Mouse (Mus musculus) forebrain, embryonic 16.5 days (tissue): Measurements from ENCODE around the gene Caln1. TPM values are rescaled to one million over a fixed set of nuclear protein-coding genes. Genes with fewer than 3 reads are reported as not detected.
A peak's percentile ranks its signal among the peaks of the same experiment; 100 is the strongest.

Experiments
- ATAC-seq: fragments of 200-750 bp; cut with Nextera tagmentation; 2 replicates; pipeline ENCODE4 v1.8.0; 2017; ENCODE audit warnings: mild to moderate bottlenecking, moderate library complexity
- H3K27ac ChIP-seq: fragments of 300-500 bp; sonication (generic); 2 replicates; pipeline ENCODE4 v1.5.1; 2014; ENCODE audit warnings: low read length, control low read depth
- H3K27me3 ChIP-seq: fragments of 300-500 bp; sonication (generic); replicated peaks from 2 replicates; pipeline ENCODE4 v1.6.1; 2014; ENCODE audit warnings: low read length; ENCODE audit not compliant: control insufficient read depth, insufficient read depth
- H3K36me3 ChIP-seq: fragments of 300-500 bp; sonication (generic); 2 replicates; pipeline ENCODE4 v1.6.1; 2014; ENCODE audit not compliant: control insufficient read depth, insufficient read depth
- H3K4me1 ChIP-seq: fragments of 300-500 bp; sonication (generic); replicated peaks from 2 replicates; pipeline ENCODE4 v1.6.1; 2014; ENCODE audit warnings: low read length; ENCODE audit not compliant: control insufficient read depth, insufficient read depth
- H3K4me2 ChIP-seq: fragments of 300-500 bp; sonication (generic); 2 replicates; pipeline ENCODE4 v1.6.1; 2014; ENCODE audit warnings: mild to moderate bottlenecking, low read length, control low read depth
- H3K4me3 ChIP-seq: fragments of 300-500 bp; sonication (generic); replicated peaks from 2 replicates; pipeline ENCODE4 v1.5.1; 2014; ENCODE audit warnings: mild to moderate bottlenecking, low read length, control low read depth
- H3K9ac ChIP-seq: fragments of 300-500 bp; sonication (generic); replicated peaks from 2 replicates; pipeline ENCODE4 v1.6.1; 2014; ENCODE audit warnings: low read depth, low read length, control low read depth
- H3K9me3 ChIP-seq: fragments of 300-500 bp; sonication (generic); 2 replicates; pipeline ENCODE4 v1.6.1; 2016; ENCODE audit warnings: low read length; ENCODE audit not compliant: control insufficient read depth
- WGBS: fragments of 180-500 bp; shearing (Covaris S2); extraction: QIAGEN DNeasy Blood & Tissue Kit; methylation state at CpG from one replicate; pipeline ENCODE4 v1.1.7; 2014; 5-methylcytosine and 5-hydroxymethylcytosine counted together
- polyA plus RNA-seq: library from polyadenylated mRNA; unstranded; fragments of >200 nt; fragmentation: Nextera tagmentation; extraction: Ambion mirVana; gene quantifications from 2 replicates; pipeline ENCODE4 v1.2.1, GENCODE M21; 2015

The Caln1 gene
- polyA plus RNA-seq, result 21.2 and 24.4 TPM in 2 replicates

DNA sequence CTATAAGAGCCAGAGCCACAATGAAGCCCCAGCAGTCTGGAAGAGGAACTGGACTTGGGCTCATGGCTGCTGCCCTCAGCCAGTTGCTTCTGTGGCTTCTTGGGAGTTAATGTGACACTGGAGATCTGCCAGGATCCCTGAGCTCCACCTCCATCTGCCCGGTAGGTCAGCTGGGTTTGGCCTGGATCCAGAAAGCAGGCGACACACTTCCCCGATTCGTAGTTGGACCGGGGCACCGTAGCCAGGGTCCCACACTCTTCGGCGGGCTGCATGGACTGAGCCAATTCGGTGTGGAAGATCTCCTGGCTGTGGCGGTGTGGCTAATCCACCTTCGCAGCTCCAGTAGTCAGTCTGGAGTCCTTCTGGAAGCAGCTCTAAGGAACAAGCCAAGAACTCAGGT, at the start of gene Caln1:
TSS of gene Caln1 (plus strand) at position 219 of the 400 bp plus-strand sequence.
- H3K9me3 ChIP-seq, result no peaks in the 10 kb centered on the region
- ATAC-seq, result no peak
- no peak within 1 kb of the TSS for H3K4me2 ChIP-seq
- no peaks in the 10 kb centered on the region for H3K27me3 ChIP-seq
- WGBS, result 50% methylated on average over 11 of the region's 11 CpGs
- H3K9ac ChIP-seq, result no peak within 1 kb of the TSS
- no peak within 1 kb of the TSS for H3K27ac ChIP-seq
- H3K4me3 ChIP-seq, result no peak within 1 kb of the TSS
- no peaks in the 10 kb centered on the region for H3K36me3 ChIP-seq
- H3K4me1 ChIP-seq, result no peaks in the 10 kb centered on the region

DNA sequence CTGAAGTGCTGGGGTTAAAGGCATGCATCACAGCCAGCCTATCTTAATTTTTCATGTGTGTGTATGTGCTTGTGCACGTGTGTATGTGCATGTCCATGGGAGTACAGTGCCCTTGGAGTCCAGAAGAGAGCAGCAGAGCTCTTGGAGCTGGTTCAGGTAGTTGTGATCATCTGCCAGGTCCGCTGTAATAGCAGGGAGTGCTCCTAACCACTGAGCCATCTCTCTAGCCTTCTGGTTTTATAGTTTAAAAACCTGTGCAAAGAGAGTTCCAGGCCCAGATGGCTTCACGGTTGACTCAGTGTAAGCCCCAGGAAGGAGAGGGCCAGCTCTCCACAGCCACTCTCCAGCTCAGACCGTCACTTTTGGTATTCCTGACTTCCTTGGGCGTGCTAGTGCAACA, 49.5 kb upstream of the Caln1 start:
- 91% methylated on average over 5 of the region's 5 CpGs for WGBS
- no peak overlapping the region for H3K9ac ChIP-seq
- ATAC-seq, result no peak
- H3K27ac ChIP-seq, result no peak overlapping the region
- peaks cover 3% of the 10 kb centered on the region; the same call in 1 of the 2 replicates for H3K36me3 ChIP-seq
- 0 out of 2 replicates have a peak, but pooled peaks cover 3% of the 10 kb centered on the region for H3K4me1 ChIP-seq
- no peak overlapping the region for H3K4me2 ChIP-seq
- no peaks in the 10 kb centered on the region for H3K27me3 ChIP-seq
- H3K9me3 ChIP-seq, result peaks cover 3% of the 10 kb centered on the region; the same call in 1 of the 2 replicates
- H3K4me3 ChIP-seq, result no peak overlapping the region

- Histone ChIP-seq H3K4me3 (no peak overlapping the region), H3K27ac (no peak overlapping the region), H3K4me1 (0 out of 2 replicates have a peak, but pooled peaks cover 3% of the 10 kb centered on the region), H3K4me2 (no peak overlapping the region), H3K9ac (no peak overlapping the region), H3K9me3 (peaks cover 3% of the 10 kb centered on the region; the same call in 1 of the 2 replicates), H3K36me3 (peaks cover 3% of the 10 kb centered on the region; the same call in 1 of the 2 replicates), H3K27me3 (no peaks in the 10 kb centered on the region)
- WGBS, result 90% methylated on average over 3 of the region's 3 CpGs
- no peak for ATAC-seq
Observed at GRCm38 (mm10) chr5:130320485-130320884, 48.8 kb upstream of the Caln1 start.

GRCm38 (mm10) chr5:130325486-130325885, 43.8 kb upstream of the Caln1 start:
- H3K36me3 ChIP-seq, result peaks cover 3% of the 10 kb centered on the region; the same call in 1 of the 2 replicates
- H3K27me3 ChIP-seq, result no peaks in the 10 kb centered on the region
- no peak overlapping the region for H3K4me2 ChIP-seq
- WGBS, result 97% methylated on average over 8 of the region's 8 CpGs
- H3K4me3 ChIP-seq, result no peak overlapping the region
- H3K27ac ChIP-seq, result no peak overlapping the region
- 0 out of 2 replicates have a peak, but pooled peaks cover 3% of the 10 kb centered on the region for H3K4me1 ChIP-seq
- H3K9me3 ChIP-seq, result peaks cover 3% of the 10 kb centered on the region; the same call in 1 of the 2 replicates
- no peak overlapping the region for H3K9ac ChIP-seq
- ATAC-seq, result no peak

DNA sequence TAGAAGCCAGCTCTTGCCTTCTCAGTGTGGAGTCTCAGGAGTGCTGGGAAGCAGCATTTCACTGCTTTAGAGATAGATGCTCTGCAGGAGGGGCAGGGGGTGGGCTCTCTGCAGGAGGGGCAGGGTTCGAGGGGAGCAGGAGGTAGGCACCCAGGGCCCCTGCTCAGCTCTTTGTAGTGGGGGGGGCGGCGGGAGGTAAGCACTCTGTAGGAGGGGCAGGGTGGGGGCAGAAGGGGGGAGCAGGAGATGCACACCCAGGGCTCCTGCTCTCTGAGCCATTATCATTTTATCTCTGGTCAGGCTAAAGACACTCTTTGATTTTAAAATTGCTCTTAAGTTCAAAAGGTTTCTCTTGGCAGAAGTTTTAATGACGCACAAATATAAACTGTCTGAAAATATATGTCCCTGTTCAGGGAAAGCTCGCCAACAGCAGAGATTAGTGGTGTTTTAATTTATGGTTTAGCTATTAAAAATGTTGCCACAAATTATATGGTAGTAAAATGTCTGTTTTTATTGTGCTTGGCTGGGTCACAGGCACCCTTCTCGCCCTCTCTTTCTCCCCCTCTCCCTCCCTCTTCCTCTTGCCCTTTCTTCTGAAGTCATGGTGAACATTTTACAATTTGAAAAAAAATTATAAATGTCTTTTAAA, 41.5 kb upstream of the Caln1 start:
- WGBS, result 87% methylated on average over 6 of the region's 6 CpGs
- H3K4me2 ChIP-seq, result no peak overlapping the region
- H3K9me3 ChIP-seq, result peaks cover 3% of the 10 kb centered on the region; the same call in 1 of the 2 replicates
- no peak for ATAC-seq
- H3K9ac ChIP-seq, result no peak overlapping the region
- H3K4me3 ChIP-seq, result no peak overlapping the region
- peaks cover 7% of the 10 kb centered on the region for H3K4me1 ChIP-seq
- peaks cover 3% of the 10 kb centered on the region; the same call in 1 of the 2 replicates for H3K36me3 ChIP-seq
- no peak overlapping the region for H3K27ac ChIP-seq
- no peaks in the 10 kb centered on the region for H3K27me3 ChIP-seq

DNA sequence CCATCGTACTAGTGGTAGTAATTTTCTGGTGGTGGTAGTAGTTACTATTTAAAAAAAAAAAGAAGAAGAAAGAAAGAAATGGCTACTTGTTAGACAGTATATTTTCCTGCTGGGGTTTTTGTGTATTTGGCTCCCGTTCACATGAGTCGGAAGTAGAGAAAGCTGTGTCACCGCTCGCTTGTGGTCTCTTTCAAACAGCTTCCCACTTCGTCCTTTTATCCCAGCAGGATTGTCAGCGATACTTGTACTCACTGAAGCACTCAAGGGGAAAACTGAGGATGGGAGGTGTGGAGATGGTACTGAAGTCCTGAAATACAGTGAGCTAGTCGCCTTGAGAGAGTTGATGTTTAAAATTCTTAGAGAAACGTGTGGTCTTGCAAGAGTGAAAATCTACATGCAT, 40.9 kb upstream of the Caln1 start:
- Histone ChIP-seq H3K9ac (no peak overlapping the region), H3K4me3 (no peak overlapping the region), H3K4me2 (no peak overlapping the region), H3K27me3 (no peaks in the 10 kb centered on the region), H3K9me3 (peaks cover 3% of the 10 kb centered on the region; the same call in 1 of the 2 replicates), H3K36me3 (peaks cover 3% of the 10 kb centered on the region; the same call in 1 of the 2 replicates), H3K27ac (no peak overlapping the region), H3K4me1 (peaks cover 8% of the 10 kb centered on the region)
- 89% methylated on average over 9 of the region's 9 CpGs for WGBS
- ATAC-seq, result no peak

GRCm38 (mm10) chr5:130329889-130330288, 39.4 kb upstream of the Caln1 start:
- WGBS, result 88% methylated on average over 2 of the region's 2 CpGs
- H3K9ac ChIP-seq, result no peak overlapping the region
- no peak overlapping the region for H3K27ac ChIP-seq
- no peak overlapping the region for H3K4me3 ChIP-seq
- no peaks in the 10 kb centered on the region for H3K27me3 ChIP-seq
- H3K4me2 ChIP-seq, result no peak overlapping the region
- no peak for ATAC-seq
- no peaks in the 10 kb centered on the region for H3K9me3 ChIP-seq
- peaks cover 16% of the 10 kb centered on the region for H3K4me1 ChIP-seq
- no peaks in the 10 kb centered on the region for H3K36me3 ChIP-seq

DNA sequence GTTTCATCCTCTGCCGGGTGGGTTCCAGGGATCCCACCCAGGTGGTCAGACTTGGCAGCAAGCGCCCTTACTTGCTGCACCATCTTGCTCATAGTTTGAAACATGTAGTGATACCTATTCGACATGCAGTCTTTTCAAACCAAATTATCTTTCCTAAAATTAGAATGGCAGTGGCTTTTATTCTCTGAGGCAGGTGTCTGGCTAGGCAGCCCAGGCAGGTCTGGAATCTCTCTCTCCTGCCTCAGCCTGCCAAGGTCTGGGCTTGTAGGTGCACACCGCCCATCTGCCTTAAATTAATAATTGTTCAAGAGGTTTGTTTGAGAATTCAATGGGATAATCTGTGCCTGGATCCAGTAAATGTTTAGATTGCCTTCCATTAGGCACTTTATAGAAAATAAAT, 38.5 kb upstream of the Caln1 start:
- H3K4me1 ChIP-seq, result peaks cover 16% of the 10 kb centered on the region
- H3K4me3 ChIP-seq, result no peak overlapping the region
- no peaks in the 10 kb centered on the region for H3K9me3 ChIP-seq
- H3K9ac ChIP-seq, result no peak overlapping the region
- ATAC-seq, result no peak
- WGBS, result 52% methylated on average over 4 of the region's 4 CpGs
- H3K27me3 ChIP-seq, result no peaks in the 10 kb centered on the region
- peaks cover 6% of the 10 kb centered on the region for H3K36me3 ChIP-seq
- peak overlapping the region; percentile 38 for H3K27ac ChIP-seq
- H3K4me2 ChIP-seq, result no peak overlapping the region

GRCm38 (mm10) chr5:130331206-130331605, 38.0 kb upstream of the Caln1 start:
- no peak overlapping the region for H3K9ac ChIP-seq
- H3K4me1 ChIP-seq, result peaks cover 16% of the 10 kb centered on the region
- H3K27me3 ChIP-seq, result no peaks in the 10 kb centered on the region
- 7% methylated on average over 4 of the region's 4 CpGs for WGBS
- no peak overlapping the region for H3K4me3 ChIP-seq
- no peak overlapping the region for H3K4me2 ChIP-seq
- ATAC-seq, result 0 out of 2 replicates have a peak, but pooled peaks have one; percentile 26
- H3K27ac ChIP-seq, result 0 out of 2 replicates have a peak overlapping the region, but pooled peaks have one; percentile 48
- H3K36me3 ChIP-seq, result peaks cover 7% of the 10 kb centered on the region
- H3K9me3 ChIP-seq, result no peaks in the 10 kb centered on the region
